Mouse (Mus musculus): ENCODE results near the gene Etv2.

DNA sequence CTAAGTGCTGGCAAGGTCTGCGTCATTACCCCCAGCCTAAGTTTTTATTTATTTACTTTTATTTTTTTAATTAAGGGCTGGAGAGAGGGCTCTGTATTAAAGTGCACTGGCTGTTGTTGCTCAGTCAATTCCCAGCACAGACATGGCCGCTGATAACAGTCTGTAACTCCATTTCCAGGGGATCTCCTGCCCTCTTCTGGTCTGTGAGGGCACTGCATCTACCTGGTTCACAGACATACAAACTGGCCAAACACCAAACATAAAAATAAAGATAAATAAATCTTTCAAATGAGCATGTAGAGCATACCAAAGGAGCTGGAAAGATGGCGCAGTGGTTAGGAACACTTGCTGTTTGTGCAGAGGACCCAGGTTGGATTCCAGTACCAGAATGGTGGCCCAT is 16.4 kb downstream of the Etv2 start:
- TF ChIP-seq CTCF (IDR thresholded peaks at IDR 0.05; ENCODE audit: insufficient read depth, low read depth, low read length), result no peak
- TF ChIP-seq POLR2A (IDR thresholded peaks at IDR 0.05; ENCODE audit: insufficient read depth, low read depth, low read length), result no peak

Data from olfactory bulb, adult 2 months (tissue).